Mouse (Mus musculus): Measurements from ENCODE around the gene Rps5. TPM values are rescaled to one million over a fixed set of nuclear protein-coding genes. Genes with fewer than 3 reads are reported as not detected.

Gene Rps5
- total and polyA plus RNA-seq, 2 experiments from 2014 or later: 679 to 1,758 TPM

DNA sequence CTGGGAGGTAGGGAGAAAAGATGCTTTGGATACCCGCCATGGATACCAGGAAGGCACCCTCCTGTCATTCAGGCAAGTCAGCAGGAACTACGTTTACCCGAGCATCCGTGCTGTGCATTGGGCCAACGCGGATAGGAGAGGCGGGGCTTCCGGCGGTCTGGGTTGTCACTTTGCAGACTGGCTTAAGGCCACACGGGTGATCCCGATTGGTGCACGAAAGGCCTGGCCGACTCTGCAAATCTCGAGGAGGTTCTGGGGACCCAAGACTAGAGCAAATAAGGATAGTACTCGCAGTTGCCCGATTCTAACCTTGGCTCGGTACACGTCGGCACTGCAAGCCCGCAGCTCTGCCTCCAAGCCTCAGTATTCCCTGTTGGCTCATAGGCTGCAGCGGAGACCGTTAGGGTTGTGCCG is 43.6 kb downstream of the Rps5 start, which contains the start of gene Zfp324:
TSS of gene Zfp324 (plus strand) at position 161 of the 414 bp plus-strand sequence.
- DNase-seq (peak; percentile 93), ATAC-seq (peak; percentile 93)
- peaks cover 10% of the 10 kb centered on the region for H3K4me1 ChIP-seq (ENCODE audit: insufficient read depth)
- H3K9ac ChIP-seq: peak within 1 kb of the TSS; percentile 93
- under 1% methylated on average over 23 of the region's 23 CpGs for WGBS
- peak within 1 kb of the TSS; percentile 86 for H3K27ac ChIP-seq (ENCODE audit: low read depth, low read length)
- H3K27me3 ChIP-seq (ENCODE audit: insufficient read depth, low read length): no peaks in the 10 kb centered on the region
- no peaks in the 10 kb centered on the region for H3K9me3 ChIP-seq (ENCODE audit: low read length)
- peak within 1 kb of the TSS; percentile 92 for H3K4me3 ChIP-seq (ENCODE audit: low read depth, low read length)
- peaks cover 18% of the 10 kb centered on the region for H3K36me3 ChIP-seq (ENCODE audit: insufficient read depth)
- H3K4me2 ChIP-seq (ENCODE audit: low read depth): peak within 1 kb of the TSS; percentile 95
- TF ChIP-seq CTCF (IDR thresholded peaks at IDR 0.05; ENCODE audit: low read depth): no peak

DNA sequence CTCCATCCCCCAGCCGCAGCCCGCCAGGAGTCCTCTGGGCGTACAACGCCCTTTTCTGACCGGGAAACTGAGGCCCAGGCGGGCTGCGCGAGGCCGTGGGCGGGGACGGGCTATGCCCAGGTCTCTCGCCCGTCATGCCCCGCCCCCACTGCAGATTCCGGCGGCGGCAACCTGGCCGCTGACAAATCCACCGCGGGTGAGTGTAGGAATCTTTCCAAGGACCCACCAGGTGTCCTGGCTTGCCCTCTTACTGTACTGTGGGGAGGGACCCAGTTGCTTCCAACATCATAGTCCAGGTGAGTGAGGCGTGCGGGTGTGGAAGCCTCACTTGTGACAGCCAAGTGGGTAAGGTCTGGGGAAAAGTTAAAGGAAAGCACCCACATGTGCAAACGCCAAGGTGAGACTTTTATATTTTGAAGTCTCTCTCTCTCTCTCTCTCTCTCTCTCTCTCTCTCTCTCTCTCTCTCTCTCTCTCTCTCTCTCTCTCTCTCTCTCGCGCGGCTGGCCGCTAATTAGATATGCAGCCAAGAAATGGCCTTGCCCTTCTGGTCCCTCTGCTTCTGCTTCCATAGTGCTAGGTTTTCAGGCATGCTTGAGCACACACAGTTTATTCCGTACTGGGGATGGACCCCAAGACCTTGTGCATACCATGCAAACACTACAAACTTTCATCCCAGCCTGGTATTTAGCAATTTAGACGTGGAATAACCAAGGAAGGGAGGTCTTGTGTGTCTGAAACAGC is 44.2 kb downstream of the Rps5 start:
- Histone ChIP-seq H3K27ac (ENCODE audit: low read depth, low read length) (peak overlapping the region; percentile 86), H3K27me3 (ENCODE audit: insufficient read depth, low read length) (no peaks in the 10 kb centered on the region), H3K9ac (peak overlapping the region; percentile 93), H3K4me2 (ENCODE audit: low read depth) (peak overlapping the region; percentile 95), H3K36me3 (ENCODE audit: insufficient read depth) (peaks cover 24% of the 10 kb centered on the region), H3K9me3 (ENCODE audit: low read length) (no peaks in the 10 kb centered on the region), H3K4me3 (ENCODE audit: low read depth, low read length) (peak overlapping the region; percentile 92), H3K4me1 (ENCODE audit: insufficient read depth) (peaks cover 10% of the 10 kb centered on the region)
- under 1% methylated on average over 29 of the region's 29 CpGs for WGBS
- no peak for TF ChIP-seq CTCF (IDR thresholded peaks at IDR 0.05; ENCODE audit: low read depth)
- ATAC-seq: peak; percentile 21
- DNase-seq: no peak

DNA sequence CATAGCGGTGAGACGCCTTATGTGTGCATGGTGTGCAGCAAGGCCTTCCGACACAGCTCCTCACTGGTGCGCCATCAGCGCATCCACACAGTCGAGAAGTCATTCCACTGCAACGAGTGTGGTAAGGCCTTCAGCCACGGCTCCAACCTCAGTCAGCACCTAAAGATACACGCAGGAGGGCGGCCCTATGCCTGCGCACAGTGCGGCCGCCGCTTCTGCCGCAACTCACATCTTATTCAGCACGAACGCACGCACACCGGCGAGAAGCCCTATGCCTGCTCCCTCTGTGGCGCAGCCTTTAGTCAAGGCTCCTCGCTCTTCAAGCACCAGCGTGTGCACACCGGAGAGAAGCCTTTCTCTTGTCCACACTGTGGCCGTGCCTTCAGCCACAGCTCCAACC is 48.8 kb downstream of the Rps5 start:
- ATAC-seq: no peak
- H3K4me3 ChIP-seq (ENCODE audit: low read depth, low read length): no peak overlapping the region

More for the DNA sequence above, 48.8 kb downstream of the Rps5 start:
- WGBS: 96% methylated on average over 25 of the region's 25 CpGs
- Histone ChIP-seq H3K4me2 (ENCODE audit: low read depth) (no peak overlapping the region), H3K4me1 (ENCODE audit: insufficient read depth) (peaks cover 10% of the 10 kb centered on the region), H3K27me3 (ENCODE audit: insufficient read depth, low read length) (no peaks in the 10 kb centered on the region), H3K9me3 (ENCODE audit: low read length) (no peaks in the 10 kb centered on the region), H3K9ac (no peak overlapping the region), H3K36me3 (ENCODE audit: insufficient read depth) (peaks cover 32% of the 10 kb centered on the region), H3K27ac (ENCODE audit: low read depth, low read length) (no peak overlapping the region)
- TF ChIP-seq CTCF (IDR thresholded peaks at IDR 0.05; ENCODE audit: low read depth): no peak
- no peak for DNase-seq

Other genes with a start within 250 kb of the Rps5 start
- not detected in 2 replicates for gene Vmn2r55, start 237.3 kb upstream of the Rps5 start, total RNA-seq (2014; rRNA removed)
- not detected in 2 replicates for gene Vmn2r55, start 237.3 kb upstream of the Rps5 start, polyA plus RNA-seq (2015; fragmentation: Nextera tagmentation; extraction: Ambion mirVana)
- 0.10 and 0.15 TPM in 2 replicates for gene Vmn2r56, start 187.3 kb upstream of the Rps5 start, total RNA-seq (2014; rRNA removed)
- gene Vmn2r56, start 187.3 kb upstream of the Rps5 start, polyA plus RNA-seq (2015; fragmentation: Nextera tagmentation; extraction: Ambion mirVana): 0.02 TPM in 1 of 2 replicates, not detected in the other
- gene Zscan18, start 118.7 kb upstream of the Rps5 start, total RNA-seq (2014; rRNA removed): 28.4 and 36.7 TPM in 2 replicates
- 13.3 and 17.8 TPM in 2 replicates for gene Zscan18, start 118.7 kb upstream of the Rps5 start, polyA plus RNA-seq (2015; fragmentation: Nextera tagmentation; extraction: Ambion mirVana)
- gene Zfp329, start 103.4 kb upstream of the Rps5 start, total RNA-seq (2014; rRNA removed): 20.6 and 26.6 TPM in 2 replicates
- gene Zfp329, start 103.4 kb upstream of the Rps5 start, polyA plus RNA-seq (2015; fragmentation: Nextera tagmentation; extraction: Ambion mirVana): 8.1 and 14.2 TPM in 2 replicates
- gene Zfp110, start 87.5 kb upstream of the Rps5 start, total RNA-seq (2014; rRNA removed): 34.9 and 43.2 TPM in 2 replicates
- gene Zfp110, start 87.5 kb upstream of the Rps5 start, polyA plus RNA-seq (2015; fragmentation: Nextera tagmentation; extraction: Ambion mirVana): 15.4 and 18.5 TPM in 2 replicates
- gene Zfp128, start 41.1 kb upstream of the Rps5 start, total RNA-seq (2014; rRNA removed): 17.7 and 18.5 TPM in 2 replicates
- gene Zfp128, start 41.1 kb upstream of the Rps5 start, polyA plus RNA-seq (2015; fragmentation: Nextera tagmentation; extraction: Ambion mirVana): 1.5 and 2.0 TPM in 2 replicates
- 7.0 and 8.3 TPM in 2 replicates for gene Zscan22, start 24.5 kb upstream of the Rps5 start, total RNA-seq (2014; rRNA removed)
- 2.8 and 3.5 TPM in 2 replicates for gene Zscan22, start 24.5 kb upstream of the Rps5 start, polyA plus RNA-seq (2015; fragmentation: Nextera tagmentation; extraction: Ambion mirVana)
- 1.7 and 1.8 TPM in 2 replicates for gene Rnf225, start 5.1 kb downstream of the Rps5 start, total RNA-seq (2014; rRNA removed)
- gene Rnf225, start 5.1 kb downstream of the Rps5 start, polyA plus RNA-seq (2015; fragmentation: Nextera tagmentation; extraction: Ambion mirVana): 0.36 and 0.75 TPM in 2 replicates
- gene Zfp324, start 43.5 kb downstream of the Rps5 start, total RNA-seq (2014; rRNA removed): 32.9 and 47.7 TPM in 2 replicates
- gene Zfp324, start 43.5 kb downstream of the Rps5 start, polyA plus RNA-seq (2015; fragmentation: Nextera tagmentation; extraction: Ambion mirVana): 6.8 and 8.8 TPM in 2 replicates
- gene Zfp446, start 55.6 kb downstream of the Rps5 start, total RNA-seq (2014; rRNA removed): 7.5 and 13.0 TPM in 2 replicates
- gene Zfp446, start 55.6 kb downstream of the Rps5 start, polyA plus RNA-seq (2015; fragmentation: Nextera tagmentation; extraction: Ambion mirVana): 6.0 and 8.2 TPM in 2 replicates
- gene Slc27a5, start 75.9 kb downstream of the Rps5 start, total RNA-seq (2014; rRNA removed): 0.23 and 0.43 TPM in 2 replicates
- gene Slc27a5, start 75.9 kb downstream of the Rps5 start, polyA plus RNA-seq (2015; fragmentation: Nextera tagmentation; extraction: Ambion mirVana): 0.08 and 0.18 TPM in 2 replicates
- 430 and 485 TPM in 2 replicates for gene Trim28, start 76.8 kb downstream of the Rps5 start, total RNA-seq (2014; rRNA removed)
- 209 and 211 TPM in 2 replicates for gene Trim28, start 76.8 kb downstream of the Rps5 start, polyA plus RNA-seq (2015; fragmentation: Nextera tagmentation; extraction: Ambion mirVana)
- 32.8 and 33.3 TPM in 2 replicates for gene Zbtb45, start 87.7 kb downstream of the Rps5 start, total RNA-seq (2014; rRNA removed)
- gene Zbtb45, start 87.7 kb downstream of the Rps5 start, polyA plus RNA-seq (2015; fragmentation: Nextera tagmentation; extraction: Ambion mirVana): 25.0 and 29.3 TPM in 2 replicates
- 131 and 160 TPM in 2 replicates for gene Chmp2a, start 112.5 kb downstream of the Rps5 start, total RNA-seq (2014; rRNA removed)
- 210 and 239 TPM in 2 replicates for gene Chmp2a, start 112.5 kb downstream of the Rps5 start, polyA plus RNA-seq (2015; fragmentation: Nextera tagmentation; extraction: Ambion mirVana)
- gene Ube2m, start 116.0 kb downstream of the Rps5 start, total RNA-seq (2014; rRNA removed): 336 and 344 TPM in 2 replicates
- gene Ube2m, start 116.0 kb downstream of the Rps5 start, polyA plus RNA-seq (2015; fragmentation: Nextera tagmentation; extraction: Ambion mirVana): 130 and 132 TPM in 2 replicates
- gene Mzf1, start 132.5 kb downstream of the Rps5 start, total RNA-seq (2014; rRNA removed): 11.8 and 15.1 TPM in 2 replicates
- gene Mzf1, start 132.5 kb downstream of the Rps5 start, polyA plus RNA-seq (2015; fragmentation: Nextera tagmentation; extraction: Ambion mirVana): 10.1 and 12.9 TPM in 2 replicates
- 0.14 and 0.23 TPM in 2 replicates for gene Vmn1r85, start 172.9 kb downstream of the Rps5 start, total RNA-seq (2014; rRNA removed)
- gene Vmn1r85, start 172.9 kb downstream of the Rps5 start, polyA plus RNA-seq (2015; fragmentation: Nextera tagmentation; extraction: Ambion mirVana): 0.05 and 0.12 TPM in 2 replicates
- gene Vmn1r86, start 197.6 kb downstream of the Rps5 start, total RNA-seq (2014; rRNA removed): not detected in 2 replicates
- gene Vmn1r86, start 197.6 kb downstream of the Rps5 start, polyA plus RNA-seq (2015; fragmentation: Nextera tagmentation; extraction: Ambion mirVana): not detected in 2 replicates
- gene Vmn1r87, start 217.9 kb downstream of the Rps5 start, total RNA-seq (2014; rRNA removed): not detected in 2 replicates
- not detected in 2 replicates for gene Vmn1r87, start 217.9 kb downstream of the Rps5 start, polyA plus RNA-seq (2015; fragmentation: Nextera tagmentation; extraction: Ambion mirVana)
- not detected in 2 replicates for gene Vmn1r88, start 237.3 kb downstream of the Rps5 start, total RNA-seq (2014; rRNA removed)
- not detected in 2 replicates for gene Vmn1r88, start 237.3 kb downstream of the Rps5 start, polyA plus RNA-seq (2015; fragmentation: Nextera tagmentation; extraction: Ambion mirVana)